Mouse (Mus musculus): ENCODE results near the gene Ccdc159.

Ccdc159 gene

DNA sequence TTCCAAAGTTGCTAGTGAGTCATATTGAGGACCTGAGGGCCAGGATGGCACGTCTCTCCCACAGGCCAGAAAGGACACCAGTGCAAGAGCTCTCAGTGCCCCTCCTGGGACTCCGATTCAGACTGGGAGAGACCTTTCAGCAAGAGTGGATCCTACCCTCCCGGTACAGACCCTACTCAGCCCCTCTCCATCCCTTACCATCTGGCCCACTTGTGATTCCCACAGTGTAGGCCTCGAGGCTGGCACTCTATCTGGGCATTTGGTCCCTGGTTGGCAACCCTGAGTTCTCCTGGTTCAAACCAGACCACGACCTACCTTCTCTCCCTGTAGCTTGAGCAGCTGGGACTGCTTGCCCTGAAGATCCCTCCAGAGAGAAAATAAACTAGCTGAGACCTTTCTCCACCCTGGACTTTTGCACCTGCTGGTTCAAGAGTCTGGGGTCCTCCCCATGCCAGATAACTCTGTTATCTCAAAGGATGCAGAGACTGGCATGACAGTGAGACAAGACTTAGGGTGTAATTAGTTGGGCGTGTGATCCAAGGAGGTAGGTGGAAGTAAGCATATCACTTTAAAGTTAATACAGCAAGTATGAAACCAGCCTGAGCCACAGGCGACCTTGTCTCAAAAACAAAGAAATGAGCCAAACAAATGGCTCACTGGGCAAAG is 8.3 kb downstream of the Ccdc159 start:
- no peak for DNase-seq (ENCODE audit: low read depth)

DNA sequence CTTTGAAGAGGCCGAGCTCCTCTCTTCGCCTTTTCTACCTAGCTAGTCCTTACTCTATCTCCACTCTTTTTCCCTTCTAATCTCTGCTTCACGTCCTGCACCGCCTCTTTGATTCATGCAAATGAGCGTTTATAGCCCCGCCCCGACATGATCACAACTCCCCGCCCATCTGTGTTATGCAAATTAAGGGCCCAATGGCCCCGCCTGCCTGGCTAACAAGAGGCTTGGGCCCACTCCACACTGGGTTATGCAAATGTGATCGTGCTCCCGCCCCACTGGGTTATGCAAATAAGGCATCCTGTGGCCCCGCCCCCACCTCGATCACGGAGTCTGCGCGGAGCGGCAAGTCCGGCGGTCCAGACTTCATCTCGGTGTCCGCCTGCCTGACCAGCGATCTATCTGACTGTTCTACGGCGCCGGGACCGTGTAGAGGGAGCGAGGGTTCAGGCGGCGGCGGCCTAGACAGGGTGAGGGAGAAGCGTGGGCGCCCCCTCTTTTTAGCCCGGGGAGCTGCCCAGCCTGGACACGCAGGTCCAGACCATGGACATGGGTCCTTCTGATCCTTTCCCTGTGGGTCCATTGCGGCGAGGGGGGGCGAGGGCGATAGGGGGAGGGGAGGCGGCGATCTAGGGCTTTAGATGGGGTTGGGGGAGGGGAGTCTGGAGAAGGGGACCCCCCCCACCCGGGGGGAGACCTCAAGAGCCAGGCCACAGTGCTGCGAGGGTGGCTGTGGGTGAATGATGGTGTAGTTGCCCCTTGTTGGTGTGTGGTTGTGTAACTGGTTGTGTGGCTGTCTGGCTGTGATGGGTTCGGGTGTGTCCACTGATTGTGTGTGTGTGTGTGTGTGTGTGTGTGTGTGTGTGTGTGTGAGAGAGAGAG is 9.7 kb downstream of the Ccdc159 start, which contains the start of gene Plppr2:
Gene Plppr2, plus strand, starts transcription at position 342 of the 879 bp plus-strand sequence.
- peak; percentile 93 for DNase-seq (ENCODE audit: low read depth)

DNA sequence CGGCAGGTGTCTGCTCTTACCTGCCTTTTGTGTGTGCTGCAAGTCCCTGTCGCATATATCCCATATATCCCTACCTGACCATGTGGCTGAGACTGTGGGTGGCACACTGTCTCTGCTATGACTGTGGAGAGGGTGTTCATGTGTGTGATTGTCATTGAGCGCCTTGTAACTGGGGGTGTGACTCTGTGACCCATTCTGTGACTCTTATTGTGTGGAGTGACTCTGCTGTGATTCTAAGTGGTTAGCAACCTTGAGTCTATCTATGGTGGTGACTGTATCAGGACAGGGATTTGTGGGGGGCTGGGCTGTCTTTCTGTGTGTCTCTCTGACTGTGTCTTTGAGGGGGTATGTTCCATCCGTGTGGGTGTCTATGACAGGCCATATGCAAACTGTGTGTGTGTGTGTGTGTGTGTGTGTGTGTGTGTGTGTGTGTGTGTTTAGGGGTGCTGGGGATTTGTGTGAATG is 10.5 kb downstream of the Ccdc159 start:
- no peak for DNase-seq (ENCODE audit: low read depth)

DNA sequence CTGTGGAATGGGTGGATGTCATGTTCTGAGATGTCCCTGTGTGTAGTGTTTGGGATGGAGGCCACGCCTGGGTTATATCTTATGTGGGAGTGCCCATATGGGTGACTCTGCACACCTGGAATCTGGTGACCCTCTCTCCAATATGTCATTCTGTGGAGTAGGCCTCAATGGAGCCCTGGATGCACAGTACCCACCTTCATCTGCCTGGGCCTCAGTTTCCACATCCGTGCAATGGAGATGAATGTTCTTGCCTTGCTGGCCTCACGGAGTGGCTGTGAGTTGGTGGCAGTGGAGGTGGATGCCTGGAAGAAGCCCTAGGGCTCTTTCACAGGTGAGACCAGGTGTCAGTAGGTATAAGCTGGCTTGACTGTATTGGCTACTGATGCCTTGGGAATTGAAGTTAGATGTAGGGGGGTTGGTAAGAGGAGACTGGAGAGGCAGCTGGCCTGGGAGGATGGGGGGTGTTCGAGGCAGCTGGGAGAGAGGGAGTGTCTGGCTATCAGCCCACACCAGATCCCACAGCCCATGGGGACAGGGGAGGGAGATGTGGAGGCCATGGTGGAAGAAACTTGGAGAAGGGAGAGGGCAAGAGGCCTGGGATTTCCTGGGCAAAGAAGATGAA is 11.1 kb downstream of the Ccdc159 start:
- no peak for DNase-seq (ENCODE audit: low read depth)

DNA sequence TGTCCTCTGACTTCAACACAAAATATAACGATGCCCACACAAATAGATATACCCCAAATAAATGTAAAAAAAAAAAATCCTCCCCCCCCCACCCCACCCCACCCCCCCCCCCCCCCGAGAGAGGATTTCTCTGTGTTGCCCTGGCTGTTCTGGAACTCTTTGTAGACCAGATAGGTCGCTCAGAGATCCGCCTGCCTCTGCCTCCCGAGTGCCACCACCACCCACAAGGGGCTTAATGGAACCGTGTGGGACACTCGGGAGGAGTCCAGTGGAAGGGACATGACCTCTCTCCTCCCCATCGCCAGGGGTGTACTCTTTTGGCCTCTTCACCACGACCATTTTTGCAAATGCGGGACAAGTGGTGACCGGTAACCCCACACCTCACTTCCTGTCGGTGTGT is 15.8 kb downstream of the Ccdc159 start:
- no peak for DNase-seq (ENCODE audit: low read depth)

DNA sequence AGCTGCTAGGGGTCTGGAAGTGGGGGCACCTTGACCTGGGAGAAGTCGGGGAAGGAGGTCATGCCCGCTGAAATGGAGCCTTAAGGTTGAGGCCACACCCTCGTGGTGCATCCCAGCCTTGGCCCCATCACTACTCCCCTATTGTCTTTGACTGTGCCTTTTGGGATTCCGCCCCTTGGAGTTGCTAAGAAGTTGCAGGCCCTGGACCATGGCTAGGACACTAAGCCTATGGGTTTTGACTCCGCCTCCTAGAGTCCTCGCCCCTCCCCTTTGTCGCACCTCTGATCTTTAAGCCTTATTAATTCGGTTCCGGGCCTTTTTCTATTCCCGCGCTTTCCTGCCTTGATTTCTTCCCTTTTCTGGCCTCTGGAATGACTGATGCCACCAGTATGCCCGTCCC is 16.4 kb downstream of the Ccdc159 start:
- DNase-seq (ENCODE audit: low read depth) = no peak

DNA sequence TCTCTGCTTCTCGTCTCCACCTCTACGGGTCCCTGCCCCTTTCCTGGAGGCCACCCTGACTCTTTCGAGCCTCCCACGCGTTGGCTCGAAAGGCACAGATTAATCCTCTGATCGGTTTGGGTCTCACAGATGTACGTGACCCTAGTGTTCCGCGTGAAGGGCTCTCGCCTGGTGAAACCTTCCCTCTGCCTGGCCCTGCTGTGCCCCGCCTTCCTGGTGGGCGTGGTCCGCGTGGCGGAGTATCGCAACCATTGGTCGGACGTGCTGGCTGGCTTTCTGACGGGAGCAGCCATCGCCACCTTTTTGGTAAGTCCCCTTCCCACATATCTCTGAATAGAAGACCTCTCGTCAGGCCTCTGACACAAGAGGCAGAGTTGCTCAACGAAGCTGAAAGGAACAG is 17.0 kb downstream of the Ccdc159 start:
- DNase-seq (ENCODE audit: low read depth) = no peak

DNA sequence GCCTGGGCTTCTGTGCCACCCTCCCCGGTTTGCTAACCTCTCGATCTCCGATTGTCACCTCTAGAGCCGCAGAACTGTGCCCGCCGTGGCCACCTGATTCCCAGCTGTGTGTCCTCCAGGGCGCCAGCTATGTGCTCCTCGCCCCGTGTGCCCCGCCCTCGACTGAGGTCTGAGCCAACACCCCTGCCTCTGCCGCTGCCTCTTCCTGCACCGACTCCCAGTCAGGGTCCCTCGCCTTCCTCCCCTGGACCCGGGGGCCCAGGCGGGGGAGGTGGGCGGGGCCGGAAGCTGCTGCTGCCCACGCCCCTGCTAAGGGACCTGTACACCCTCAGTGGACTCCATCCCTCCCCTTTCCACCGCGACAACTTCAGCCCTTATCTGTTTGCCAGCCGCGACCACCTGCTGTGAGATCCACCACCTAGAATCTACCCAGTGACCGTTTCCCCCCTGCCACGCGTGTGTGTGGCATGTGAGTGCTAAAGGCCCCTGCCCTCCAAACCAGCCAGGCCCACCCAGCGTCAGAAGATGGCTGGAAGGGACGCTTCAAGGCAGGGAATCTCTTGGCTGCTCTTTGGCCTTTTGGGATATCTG is 20.4 kb downstream of the Ccdc159 start:
- no peak for DNase-seq (ENCODE audit: low read depth)

DNA sequence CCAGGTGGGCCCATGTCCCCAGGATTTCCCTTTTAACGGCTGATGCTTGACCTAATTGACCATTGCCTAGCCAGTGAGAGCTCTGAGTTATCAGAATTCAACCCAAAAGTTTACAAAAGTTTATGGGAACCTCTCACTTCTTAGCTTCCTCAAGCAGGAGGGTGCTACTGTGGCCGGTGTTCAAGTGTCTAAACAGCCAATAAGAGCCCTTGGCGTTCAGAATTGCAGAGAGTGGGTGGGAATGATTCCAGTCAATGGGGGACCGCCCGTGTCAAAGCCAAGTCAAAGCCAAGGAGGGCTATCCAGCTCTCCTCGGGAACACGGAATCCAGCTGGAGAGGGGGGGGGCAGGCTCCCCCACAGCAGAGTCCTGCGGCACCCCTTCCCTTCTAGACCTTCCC is 20.9 kb downstream of the Ccdc159 start:
- DNase-seq (ENCODE audit: low read depth) = no peak

DNA sequence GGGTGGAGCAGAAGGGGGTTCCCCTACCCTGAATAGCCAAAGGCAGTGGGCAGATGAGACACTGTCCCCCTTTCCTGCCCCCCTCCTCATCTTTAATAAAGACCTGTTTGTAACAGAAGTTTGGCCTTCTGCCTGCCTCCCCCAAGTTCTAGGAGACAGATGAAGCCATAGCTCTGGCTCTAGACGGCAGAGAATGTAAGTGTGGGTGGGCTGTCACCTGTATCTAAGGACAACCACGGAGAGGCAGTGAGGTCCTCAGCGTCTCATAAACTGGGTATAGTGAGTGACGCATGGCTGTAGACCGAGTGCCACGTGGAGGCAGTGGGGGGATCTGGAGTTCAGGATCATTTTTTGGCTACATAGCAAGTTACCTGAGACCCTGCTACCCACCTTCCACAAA is 21.5 kb downstream of the Ccdc159 start:
- no peak for DNase-seq (ENCODE audit: low read depth)

DNA sequence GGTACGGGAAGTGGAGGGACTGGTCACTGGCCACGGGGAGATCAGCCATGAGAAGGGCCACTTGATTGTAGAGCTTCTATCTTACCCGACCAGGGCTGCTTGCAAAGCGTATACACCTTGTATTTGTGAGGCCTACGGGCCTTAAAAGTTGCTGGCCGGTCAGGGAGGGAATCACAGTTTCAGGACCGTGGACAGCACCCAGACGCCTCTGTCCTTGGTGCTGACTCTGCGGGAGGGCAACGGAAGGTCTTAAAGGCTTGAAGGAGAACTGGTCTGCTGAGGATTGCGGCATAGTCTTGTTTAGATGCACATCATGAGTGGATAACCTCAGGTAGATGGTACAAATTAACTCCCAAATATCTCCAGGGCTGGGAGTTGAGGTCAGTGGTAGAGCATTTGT is 23.1 kb downstream of the Ccdc159 start:
- DNase-seq (ENCODE audit: low read depth) = peak; percentile 83

DNA sequence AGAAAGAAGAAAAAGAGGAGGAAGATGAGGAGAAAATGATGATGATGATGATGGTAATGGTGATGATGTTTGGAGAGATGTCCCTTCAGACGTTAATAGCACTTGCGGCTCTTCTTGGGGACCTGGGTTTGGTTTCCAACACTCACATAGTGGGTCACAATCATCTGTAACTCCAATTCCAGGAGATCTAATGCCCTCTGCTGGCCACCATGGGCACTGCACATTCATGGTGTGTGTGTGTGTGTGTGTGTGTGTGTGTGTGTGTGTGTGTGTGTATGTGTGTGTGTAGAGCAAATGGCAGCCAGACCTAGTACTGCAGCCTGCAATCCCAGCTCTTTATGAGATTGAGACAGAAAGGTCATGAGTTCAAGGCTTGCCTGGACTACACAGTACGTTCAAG is 24.7 kb downstream of the Ccdc159 start:
- peak; percentile 52 for DNase-seq (ENCODE audit: low read depth)

DNA sequence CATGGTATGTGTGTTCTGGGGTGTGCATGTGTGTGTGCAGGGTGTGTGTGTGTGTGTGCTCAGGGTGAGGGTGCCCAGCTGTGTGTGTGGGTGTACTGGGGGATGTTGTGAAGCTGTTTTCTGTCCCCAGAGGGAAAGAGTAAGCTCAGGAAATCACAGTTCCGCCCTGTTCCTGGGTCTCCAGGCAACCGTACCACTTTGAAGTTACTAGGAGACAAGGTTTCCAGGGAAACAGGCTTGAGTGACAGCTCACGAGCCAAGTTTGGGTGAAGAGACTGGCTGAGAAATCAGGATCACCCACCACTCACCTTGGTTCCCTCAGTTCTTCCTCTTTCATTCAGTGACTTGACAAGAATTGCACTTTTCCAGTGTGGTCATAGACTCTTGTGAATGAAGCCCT is 26.3 kb downstream of the Ccdc159 start:
- peak; percentile 40 for DNase-seq (ENCODE audit: low read depth)

DNA sequence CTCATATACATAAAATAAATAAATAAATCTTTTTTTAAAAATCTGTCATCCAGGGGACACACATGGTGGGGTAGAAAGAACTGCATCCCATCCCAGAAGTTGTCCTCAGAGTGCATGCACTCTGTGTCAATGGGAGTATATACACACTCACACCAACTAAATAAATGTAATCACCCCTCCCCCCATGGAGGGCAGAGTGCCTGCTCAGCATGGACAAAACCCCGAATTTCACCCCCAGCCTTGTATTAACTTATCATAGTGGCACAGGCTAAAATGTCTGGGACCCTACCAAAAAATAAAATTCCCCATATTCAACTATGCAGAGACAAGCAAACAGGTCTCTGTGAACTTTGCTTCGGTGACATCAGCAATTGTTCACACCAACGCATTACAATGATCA is 27.4 kb downstream of the Ccdc159 start:
- DNase-seq (ENCODE audit: low read depth) = peak; percentile 29

DNA sequence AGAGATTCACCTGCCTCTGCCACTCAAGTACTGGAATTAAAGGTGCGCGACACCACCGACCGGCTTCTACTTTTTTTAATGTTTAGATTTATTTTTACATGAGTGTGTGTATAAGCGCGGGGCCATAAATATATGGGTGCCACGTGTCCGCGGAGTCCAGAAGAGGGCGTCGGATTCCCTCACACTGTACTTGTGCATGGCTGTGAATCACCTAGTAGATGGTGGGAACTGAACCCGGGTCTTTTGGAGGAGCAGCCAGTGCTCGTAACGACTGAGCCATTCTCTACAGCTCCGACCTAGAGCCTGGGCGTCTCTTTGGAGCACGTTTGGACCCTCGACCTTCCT is 27.9 kb downstream of the Ccdc159 start:
- no peak for DNase-seq (ENCODE audit: low read depth)

DNA sequence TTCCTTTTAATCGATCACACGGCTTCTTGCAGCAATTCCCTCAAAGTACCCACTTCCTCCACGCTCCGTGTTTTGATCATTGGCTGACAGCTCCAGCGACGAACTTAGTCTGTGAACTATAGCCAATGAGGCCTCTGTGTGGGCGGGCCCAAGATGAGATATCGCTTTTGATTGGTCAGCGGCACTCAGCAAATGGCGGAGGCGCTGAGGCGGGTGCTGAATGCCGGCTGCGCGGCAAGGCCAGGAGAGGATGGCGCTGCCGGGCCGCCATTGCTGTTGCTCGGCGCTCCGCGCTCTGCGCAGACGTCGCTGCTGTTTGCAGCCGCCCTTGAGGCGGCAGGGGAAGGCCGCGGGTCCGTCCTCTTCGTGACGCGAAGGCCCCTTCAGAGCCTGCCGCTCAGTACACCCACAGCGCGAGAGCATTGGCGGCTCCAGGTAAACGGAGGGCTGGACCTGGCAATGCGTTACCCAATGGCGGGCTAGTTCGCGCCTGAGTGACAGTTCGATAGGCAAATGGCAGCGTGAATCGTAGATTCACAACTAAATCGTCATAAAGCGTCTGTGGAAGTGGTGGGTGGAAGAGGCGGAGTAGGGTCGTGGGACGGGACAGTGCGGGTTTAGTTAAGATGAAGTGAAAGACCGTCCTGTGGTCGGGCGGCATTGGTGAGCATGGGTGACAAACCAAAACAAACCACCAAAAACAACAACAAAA is 28.5 kb downstream of the Ccdc159 start, which contains the start of gene Swsap1:
Gene Swsap1, plus strand, starts transcription at position 186 of the 712 bp plus-strand sequence.
- DNase-seq (ENCODE audit: low read depth) = peak; percentile 99

DNA sequence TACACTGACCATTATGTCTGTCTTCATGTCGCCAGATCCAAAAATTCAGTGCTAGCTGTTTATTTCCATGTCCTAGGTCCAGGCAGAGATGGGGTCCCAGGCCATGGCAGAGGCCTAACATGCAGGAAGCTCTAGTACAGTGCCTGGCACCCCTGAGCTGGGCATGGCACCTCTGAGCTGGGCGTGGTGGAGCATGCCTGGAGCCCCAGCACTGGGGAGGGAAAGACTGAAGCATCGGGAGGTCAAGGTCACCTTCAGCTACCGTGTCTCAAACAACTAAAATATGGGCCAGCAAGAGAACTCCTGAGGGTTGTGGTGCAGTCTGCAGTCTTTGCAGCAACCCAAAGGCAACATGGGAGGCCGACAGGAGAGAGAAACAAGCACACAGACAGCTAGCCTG is 31.1 kb downstream of the Ccdc159 start:
- DNase-seq (ENCODE audit: low read depth) = no peak

DNA sequence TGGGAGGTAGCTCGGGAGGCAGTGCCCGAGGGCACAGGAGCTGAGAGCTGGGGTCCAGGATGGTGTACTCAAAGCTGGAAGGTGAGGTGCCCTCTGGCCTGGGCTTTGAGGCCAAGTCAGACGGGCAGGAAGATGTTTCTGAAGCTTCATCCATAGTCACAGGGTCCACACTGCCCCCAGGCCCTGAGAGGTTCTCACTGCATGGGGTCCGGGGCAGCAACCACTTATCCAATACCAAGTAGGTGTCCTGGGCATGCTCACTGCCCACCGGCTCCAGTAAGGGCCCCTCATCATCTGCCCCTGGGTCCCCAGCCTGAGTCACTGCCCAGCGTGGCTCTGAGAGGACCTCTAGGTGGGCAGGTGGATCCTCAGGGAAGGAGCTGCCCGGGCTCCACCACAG is 32.0 kb downstream of the Ccdc159 start:
- DNase-seq (ENCODE audit: low read depth) = no peak

DNA sequence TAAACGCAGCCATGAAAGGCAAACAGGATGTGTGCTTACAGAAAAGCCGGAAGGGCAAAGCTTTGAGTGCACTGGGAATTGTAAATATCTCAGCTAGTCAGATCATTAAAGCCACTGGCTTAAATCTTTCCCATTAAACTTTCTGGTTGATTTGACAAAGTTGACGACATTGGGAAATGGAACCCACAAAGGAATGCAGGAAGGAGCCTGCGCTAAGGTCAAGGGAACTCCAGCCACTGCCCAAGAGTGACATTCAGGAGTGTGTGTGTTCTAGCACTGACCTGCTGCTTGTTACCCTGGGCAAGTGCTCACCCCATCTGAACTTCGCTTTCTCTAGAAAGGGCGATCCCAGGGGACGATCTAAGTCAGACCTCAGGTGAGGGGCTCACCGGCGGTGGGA is 32.9 kb downstream of the Ccdc159 start:
- no peak for DNase-seq (ENCODE audit: low read depth)

DNA sequence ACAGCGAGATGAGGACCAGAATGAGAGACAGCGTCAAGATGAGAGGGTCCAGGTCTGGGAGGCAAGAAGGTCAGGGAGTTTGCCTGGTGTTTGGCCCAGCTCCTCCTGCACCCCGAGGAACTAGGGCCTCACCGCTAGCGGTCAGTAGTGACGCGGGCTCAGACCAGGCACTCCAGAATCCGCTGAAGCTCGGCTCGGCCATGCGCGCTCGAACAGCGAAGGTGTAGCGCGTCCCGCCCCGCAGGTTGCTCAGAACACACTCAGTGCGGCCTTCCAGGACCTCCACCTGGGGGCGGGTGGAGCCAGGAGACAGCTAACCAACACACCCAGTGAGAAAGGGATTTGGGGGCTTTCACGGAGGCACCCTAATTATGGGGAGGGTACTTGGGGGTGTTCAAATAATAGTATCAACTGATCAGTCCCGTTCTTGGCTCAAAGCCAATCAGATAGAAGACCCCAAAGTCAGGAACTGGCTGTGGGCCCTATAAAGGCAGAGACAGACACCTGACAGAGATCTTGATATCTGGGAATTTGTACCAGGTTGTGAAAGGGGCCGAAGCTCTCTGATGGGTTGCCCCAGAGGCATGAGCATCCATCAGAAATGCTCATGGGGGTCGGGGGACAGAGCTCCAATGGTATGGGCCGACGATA is 33.4 kb downstream of the Ccdc159 start:
- DNase-seq (ENCODE audit: low read depth) = no peak

DNA sequence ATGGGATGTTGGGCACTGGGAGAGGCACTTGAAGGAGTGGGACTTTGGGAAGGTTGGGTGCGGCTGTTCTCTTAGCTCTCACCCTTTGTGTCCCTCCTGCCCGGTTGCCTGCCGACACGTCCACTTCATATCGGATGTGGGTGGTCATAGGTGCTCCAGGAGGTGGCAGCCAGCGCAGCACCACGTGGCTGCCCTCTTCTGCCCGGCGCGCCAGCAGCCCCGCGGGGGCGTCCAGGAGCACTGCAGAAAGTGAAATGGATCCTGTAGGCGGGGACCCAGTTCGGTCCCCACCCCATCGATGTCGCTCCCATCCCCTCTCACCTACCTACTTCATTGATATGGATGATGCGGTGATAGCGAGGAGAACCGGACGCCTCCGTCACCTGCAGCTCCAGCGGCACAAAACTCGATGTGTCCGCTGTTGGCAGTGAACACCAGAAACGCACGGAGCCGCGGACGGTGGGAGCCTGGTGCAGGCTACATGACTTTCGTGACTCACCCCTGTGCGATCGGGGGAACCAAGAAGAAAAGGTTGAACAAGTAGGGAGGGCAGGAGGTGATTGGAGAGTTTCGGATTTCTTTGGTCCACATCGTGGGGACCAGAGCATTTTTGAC is 34.2 kb downstream of the Ccdc159 start:
- peak; percentile 34 for DNase-seq (ENCODE audit: low read depth)

Measured in induced T-regulatory cell, adult 2 months (primary cell).